Mouse (Mus musculus) spleen, adult 2 months (tissue): Measurements from ENCODE around the gene Ece1. TPM values are rescaled to one million over a fixed set of nuclear protein-coding genes. Genes with fewer than 3 reads are reported as not detected.
A peak's percentile ranks its signal among the peaks of the same experiment; 100 is the strongest.

ENCODE experiments used
- DNase-seq, 2 experiments: peaks; one replicate each; pipeline versions ENCODE4 v3.0.0 to v3.0.0-alpha.2; 2012 to 2021; ENCODE audit warnings: low spot score in 2 of 2, low read depth in 1 of 2
- H3K27ac ChIP-seq: fragments of 200-500 bp; 2 replicates; pipeline ENCODE4 v1.5.1; 2012; ENCODE audit warnings: low read length, inconsistent platforms; ENCODE audit not compliant: insufficient read depth
- H3K27me3 ChIP-seq: fragments of 200-500 bp; 2 replicates; pipeline ENCODE4 v1.6.1; 2012; ENCODE audit warnings: mild to moderate bottlenecking, moderate library complexity, low read length, inconsistent platforms; ENCODE audit not compliant: control insufficient read depth, insufficient read depth
- H3K36me3 ChIP-seq: fragments of 200-500 bp; 2 replicates; pipeline ENCODE4 v1.6.1; 2012; ENCODE audit warnings: mild to moderate bottlenecking, low read length, inconsistent platforms; ENCODE audit not compliant: control insufficient read depth, insufficient read depth
- H3K4me1 ChIP-seq: fragments of 200-500 bp; 2 replicates; pipeline ENCODE4 v1.6.1; 2011; ENCODE audit warnings: inconsistent platforms; ENCODE audit not compliant: control insufficient read depth, insufficient read depth, insufficient read length
- H3K4me3 ChIP-seq: fragments of 200-500 bp; 2 replicates; pipeline ENCODE4 v1.5.1; 2011; ENCODE audit warnings: mild to moderate bottlenecking, inconsistent platforms; ENCODE audit not compliant: insufficient read depth, insufficient read length; ENCODE audit errors: extremely low read depth
- CTCF ChIP-seq: fragments of 200-500 bp; IDR thresholded peaks from 2 replicates; pipeline ENCODE4 v1.5.1; 2011; ENCODE audit warnings: mild to moderate bottlenecking, inconsistent platforms; ENCODE audit not compliant: insufficient read depth, insufficient read length, insufficient replicate concordance; ENCODE audit errors: extremely low read depth
- POLR2A ChIP-seq: fragments of 200-500 bp; IDR thresholded peaks from 2 replicates; pipeline ENCODE4 v1.6.1; 2011; ENCODE audit warnings: low read depth, low read length, inconsistent platforms
- WGBS: fragments of 180-500 bp; shearing (Covaris S2); methylation state at CpG from one replicate; pipeline ENCODE4 v1.1.7; 2018; 5-methylcytosine and 5-hydroxymethylcytosine counted together
- polyA plus RNA-seq: library from polyadenylated mRNA; depleted of rRNA; stranded (reverse); fragments of >200 nt; gene quantifications from 2 replicates; pipeline ENCODE4 v1.2.3, GENCODE M21; 2012

Ece1 gene
- polyA plus RNA-seq, 1 experiment = 18.4 TPM

DNA sequence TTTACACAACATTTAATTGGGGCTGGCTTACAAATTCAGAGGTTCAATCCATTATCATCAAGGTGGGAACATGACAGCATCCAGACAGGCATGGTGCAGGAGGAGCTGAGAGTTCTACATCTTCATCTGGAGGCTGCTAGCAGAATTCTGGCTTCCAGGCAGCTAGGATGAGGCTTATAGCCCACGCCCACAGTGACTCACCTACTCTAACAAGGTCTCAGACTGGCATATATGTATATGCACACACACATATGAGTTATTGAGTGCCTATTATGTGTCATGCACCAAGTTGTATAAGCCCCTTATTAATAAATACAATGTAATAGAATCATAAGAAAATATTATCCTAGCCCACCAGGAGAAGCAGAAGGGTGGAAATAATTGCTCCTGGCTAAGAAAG lies 120.8 kb downstream of the Ece1 start:
- Histone ChIP-seq H3K36me3 (no peaks in the 10 kb centered on the region), H3K27me3 (no peaks in the 10 kb centered on the region), H3K4me1 (no peaks in the 10 kb centered on the region), H3K27ac (no peak overlapping the region), H3K4me3 (no peak overlapping the region)
- TF ChIP-seq CTCF (no peak), POLR2A (no peak)
- no peak for DNase-seq
- WGBS = 86% methylated on average over 1 of the region's 1 CpGs

- Histone ChIP-seq H3K4me3 (no peak overlapping the region), H3K36me3 (no peaks in the 10 kb centered on the region), H3K27ac (no peak overlapping the region), H3K27me3 (no peaks in the 10 kb centered on the region), H3K4me1 (no peaks in the 10 kb centered on the region)
- peak in 1 of 2 experiments; percentile 20 for DNase-seq
- TF ChIP-seq POLR2A (no peak), CTCF (no peak)
- 31% methylated on average over 10 of the region's 10 CpGs for WGBS
Measured at GRCm38 (mm10) chr4:137984212-137984611, 122.2 kb downstream of the Ece1 start.

- TF ChIP-seq POLR2A (no peak), CTCF (no peak)
- Histone ChIP-seq H3K27me3 (no peaks in the 10 kb centered on the region), H3K4me1 (no peaks in the 10 kb centered on the region), H3K36me3 (no peaks in the 10 kb centered on the region), H3K4me3 (no peak overlapping the region), H3K27ac (no peak overlapping the region)
- 82% methylated on average over 5 of the region's 5 CpGs for WGBS
- no peak for DNase-seq
Measured at GRCm38 (mm10) chr4:137984746-137985145, 122.7 kb downstream of the Ece1 start.

DNA sequence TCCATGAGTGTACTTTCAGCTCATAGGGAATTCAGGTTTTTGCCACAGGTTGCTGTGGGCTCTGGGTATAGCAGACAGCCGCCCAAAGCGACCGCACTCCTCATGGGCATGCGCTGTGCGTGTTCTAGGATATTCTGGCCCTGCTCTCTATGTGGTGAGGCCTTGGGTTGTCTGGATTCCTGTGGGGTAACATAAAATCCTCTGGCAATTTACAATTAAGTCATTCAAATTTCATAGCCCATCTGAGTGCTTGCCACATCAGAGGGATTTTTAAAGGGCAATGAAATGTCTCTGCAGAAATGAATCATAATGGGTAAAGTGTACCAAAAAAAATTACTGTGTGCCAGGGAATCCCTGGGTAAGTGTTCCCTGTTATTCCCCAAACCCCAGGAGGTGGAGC lies 127.4 kb downstream of the Ece1 start:
- Histone ChIP-seq H3K27me3 (no peaks in the 10 kb centered on the region), H3K36me3 (no peaks in the 10 kb centered on the region), H3K4me1 (no peaks in the 10 kb centered on the region; the same call in 1 of the 2 replicates), H3K4me3 (no peak overlapping the region), H3K27ac (no peak overlapping the region)
- TF ChIP-seq CTCF (no peak), POLR2A (no peak)
- 92% methylated on average over 5 of the region's 5 CpGs for WGBS
- DNase-seq = no peak

- H3K4me3 ChIP-seq = no peak overlapping the region
- H3K4me1 ChIP-seq = peaks cover 5% of the 10 kb centered on the region
- TF ChIP-seq CTCF = no peak
- TF ChIP-seq POLR2A = no peak
- WGBS = 92% methylated on average over 4 of the region's 4 CpGs
- no peak for DNase-seq
- no peaks in the 10 kb centered on the region for H3K36me3 ChIP-seq
- no peak overlapping the region for H3K27ac ChIP-seq
- H3K27me3 ChIP-seq = no peaks in the 10 kb centered on the region
Measured at GRCm38 (mm10) chr4:137990433-137990832, 128.4 kb downstream of the Ece1 start.

DNA sequence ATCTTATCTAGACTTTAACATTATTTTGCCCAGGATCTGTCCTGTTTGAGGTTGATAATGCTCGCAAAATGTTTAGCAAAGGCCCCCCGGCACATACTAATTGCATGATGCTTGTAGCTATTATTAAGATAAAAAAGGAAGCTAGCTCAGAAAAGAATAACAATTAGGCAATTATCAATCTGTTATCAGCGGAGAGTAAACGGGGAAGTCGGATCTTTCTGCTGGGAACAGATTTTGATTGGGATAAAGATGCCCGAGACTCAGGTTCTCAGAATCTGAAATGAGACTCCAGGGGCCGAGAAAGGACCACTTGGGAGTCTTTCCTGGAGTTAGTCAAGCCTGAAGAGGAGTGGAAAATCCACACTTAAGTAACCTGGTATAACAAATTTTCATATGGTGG lies 129.2 kb downstream of the Ece1 start:
- Histone ChIP-seq H3K4me1 (peaks cover 8% of the 10 kb centered on the region), H3K27ac (no peak overlapping the region), H3K27me3 (no peaks in the 10 kb centered on the region), H3K36me3 (peaks cover 3% of the 10 kb centered on the region), H3K4me3 (no peak overlapping the region)
- no peak for DNase-seq
- TF ChIP-seq POLR2A (no peak), CTCF (no peak)
- 85% methylated on average over 7 of the region's 7 CpGs for WGBS

DNA sequence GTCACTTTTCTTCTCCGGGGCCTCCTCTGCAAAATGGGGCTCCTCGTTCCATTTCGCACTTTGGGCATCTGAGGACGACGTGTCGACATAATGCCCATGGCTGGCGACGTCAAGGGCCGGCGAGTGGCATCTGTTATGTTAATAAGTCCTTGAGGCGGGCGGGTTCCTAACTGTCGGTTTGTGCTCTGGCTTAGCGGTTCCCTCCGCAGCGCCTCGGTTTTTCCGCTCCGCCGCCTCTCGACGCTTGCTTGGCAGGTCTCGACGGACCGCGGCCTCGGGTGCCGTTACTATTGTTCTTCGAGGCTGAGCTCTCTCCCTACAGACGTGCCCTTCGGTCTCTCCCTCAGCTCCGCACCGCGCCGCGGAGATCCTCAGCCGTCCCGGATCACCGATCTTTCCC lies 130.9 kb downstream of the Ece1 start, which contains the start of gene Eif4g3:
TSS of gene Eif4g3 (plus strand) at position 133 of the 400 bp plus-strand sequence.
- TF ChIP-seq CTCF (no peak), POLR2A (no peak)
- Histone ChIP-seq H3K4me3 (peak within 1 kb of the TSS; percentile 89), H3K27me3 (no peaks in the 10 kb centered on the region), H3K4me1 (peaks cover 8% of the 10 kb centered on the region), H3K27ac (peak within 1 kb of the TSS; percentile 93), H3K36me3 (peaks cover 5% of the 10 kb centered on the region)
- 7% methylated on average over 39 of the region's 39 CpGs for WGBS
- DNase-seq = no peak

- Histone ChIP-seq H3K27me3 (no peaks in the 10 kb centered on the region), H3K4me3 (peak overlapping the region; percentile 89), H3K4me1 (peaks cover 8% of the 10 kb centered on the region), H3K36me3 (peaks cover 9% of the 10 kb centered on the region), H3K27ac (peak overlapping the region; percentile 89)
- TF ChIP-seq CTCF (no peak), POLR2A (peak; percentile 75)
- DNase-seq = peak; percentile 84 to 100
- under 1% methylated on average over 56 of the region's 59 CpGs for WGBS
Measured at GRCm38 (mm10) chr4:137993291-137993758, 131.3 kb downstream of the Ece1 start.
